Mouse (Mus musculus) c-Kit-negative CD71-positive TER-119-positive erythroid progenitor cells, embryonic 14.5 days (primary cell): ENCODE results near the gene Vhl.

Experiments used
- DNase-seq: peaks from one replicate; pipeline ENCODE4 v3.0.0-alpha.2; 2013; ENCODE audit warnings: low read depth, low spot score

The Vhl gene

GRCm38 (mm10) chr6:113624989-113625770 lies 1.4 kb downstream of the Vhl start:
- no peak for DNase-seq

DNA sequence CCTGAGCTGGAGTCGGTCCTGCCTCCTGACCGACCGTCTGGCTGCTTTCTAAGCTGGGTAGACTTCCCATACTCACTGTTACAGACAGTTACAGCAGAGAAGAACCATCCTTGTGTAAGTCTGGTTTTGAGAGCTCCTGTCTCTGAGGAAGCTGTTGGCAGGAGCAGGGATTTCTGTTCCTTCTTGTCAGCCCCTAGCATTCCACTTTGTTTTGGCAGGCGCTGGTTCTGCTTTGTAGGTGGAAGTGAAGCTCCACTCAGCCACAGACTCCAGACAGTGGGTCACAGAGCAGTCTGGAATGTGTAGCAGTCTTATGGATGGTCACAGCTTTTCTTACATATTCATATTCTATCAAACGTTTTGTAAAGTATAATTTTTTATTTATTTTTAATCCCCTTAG lies 6.6 kb downstream of the Vhl start:
- no peak for DNase-seq

DNA sequence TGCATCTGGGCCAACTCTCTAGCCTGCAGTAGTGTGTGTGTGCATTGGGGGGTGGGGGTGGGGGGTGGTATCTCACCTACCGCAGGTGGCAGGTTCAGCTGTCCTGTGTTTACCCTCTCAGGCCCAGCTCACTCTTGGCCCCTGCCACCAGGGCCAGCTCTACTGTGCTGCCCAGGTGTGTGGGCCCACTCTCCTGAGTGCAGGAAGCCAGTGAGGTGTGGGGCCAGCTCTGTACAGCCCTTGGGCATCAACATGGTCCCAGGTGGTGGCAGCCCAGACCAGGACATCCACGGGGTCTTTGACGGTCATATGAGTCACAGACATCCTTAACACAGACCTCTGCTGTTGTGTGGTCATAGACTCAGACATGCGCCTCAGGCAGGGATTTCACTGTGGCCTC lies 9.1 kb downstream of the Vhl start:
- no peak for DNase-seq

GRCm38 (mm10) chr6:113638302-113639040 lies 14.7 kb downstream of the Vhl start, which contains the start of gene Irak2:
TSS of gene Irak2 (plus strand) at chr6:113638467.
- peak; percentile 75 for DNase-seq

DNA sequence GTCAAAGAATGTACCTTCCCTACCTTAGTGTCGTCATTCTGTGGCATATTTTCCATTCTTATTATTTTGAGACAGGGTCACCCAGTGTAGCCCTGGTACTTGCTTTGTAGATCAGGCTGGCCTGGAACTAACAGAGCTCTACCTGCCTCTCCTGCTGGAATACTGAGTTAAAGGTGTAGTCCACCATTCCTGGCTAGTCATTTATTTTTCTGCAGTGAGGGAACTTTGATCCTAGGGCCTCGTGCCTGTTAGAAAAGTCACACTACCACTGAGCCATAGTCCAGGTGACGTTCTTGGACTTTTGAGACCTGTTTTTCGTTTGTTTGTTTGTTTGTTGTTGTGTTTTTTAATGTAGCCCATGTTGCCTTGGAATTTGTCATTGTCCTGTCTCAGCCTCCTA lies 15.4 kb downstream of the Vhl start:
- DNase-seq: no peak

GRCm38 (mm10) chr6:113642605-113643004 lies 18.8 kb downstream of the Vhl start:
- DNase-seq: no peak

GRCm38 (mm10) chr6:113643021-113643420 lies 19.3 kb downstream of the Vhl start:
- DNase-seq: no peak

DNA sequence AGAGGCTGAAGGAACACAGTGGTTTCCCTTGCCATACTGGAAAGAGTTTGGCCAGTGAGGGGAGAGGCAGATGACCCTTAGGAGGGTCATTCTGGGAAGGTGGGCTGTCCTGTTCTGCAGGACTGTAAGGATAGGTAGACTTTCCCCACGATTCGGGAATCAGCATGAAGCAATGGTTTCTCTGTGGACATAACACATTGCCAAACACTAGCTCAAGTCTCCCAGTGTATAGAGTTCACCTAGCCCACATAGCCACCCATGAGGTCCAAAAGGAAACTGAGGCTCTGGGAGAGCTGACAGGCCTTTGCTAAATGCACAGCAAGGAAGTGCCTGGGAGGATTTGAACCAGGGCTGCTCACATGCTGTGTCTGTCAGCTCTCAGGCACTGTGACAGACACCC lies 20.2 kb downstream of the Vhl start:
- DNase-seq: no peak

DNA sequence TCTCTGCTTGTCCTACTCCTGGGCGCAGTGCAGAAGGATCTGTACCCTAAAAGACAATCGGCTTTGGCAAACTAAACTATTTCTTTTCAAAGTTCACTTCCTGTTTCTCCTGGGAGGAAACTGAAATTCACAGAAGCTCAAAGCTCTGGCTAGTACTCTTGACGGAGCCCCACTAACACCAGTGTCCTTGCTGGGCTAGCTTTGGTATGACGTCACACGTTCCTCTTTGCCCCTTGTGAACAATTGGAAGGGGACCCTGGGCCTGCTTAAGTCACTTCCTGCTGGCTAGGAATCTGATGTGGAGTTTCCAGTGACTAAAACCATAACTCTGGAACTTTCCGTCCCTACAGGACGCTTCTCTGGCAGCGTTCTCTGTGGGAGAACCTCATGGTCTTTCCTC lies 21.0 kb downstream of the Vhl start:
- no peak for DNase-seq

DNA sequence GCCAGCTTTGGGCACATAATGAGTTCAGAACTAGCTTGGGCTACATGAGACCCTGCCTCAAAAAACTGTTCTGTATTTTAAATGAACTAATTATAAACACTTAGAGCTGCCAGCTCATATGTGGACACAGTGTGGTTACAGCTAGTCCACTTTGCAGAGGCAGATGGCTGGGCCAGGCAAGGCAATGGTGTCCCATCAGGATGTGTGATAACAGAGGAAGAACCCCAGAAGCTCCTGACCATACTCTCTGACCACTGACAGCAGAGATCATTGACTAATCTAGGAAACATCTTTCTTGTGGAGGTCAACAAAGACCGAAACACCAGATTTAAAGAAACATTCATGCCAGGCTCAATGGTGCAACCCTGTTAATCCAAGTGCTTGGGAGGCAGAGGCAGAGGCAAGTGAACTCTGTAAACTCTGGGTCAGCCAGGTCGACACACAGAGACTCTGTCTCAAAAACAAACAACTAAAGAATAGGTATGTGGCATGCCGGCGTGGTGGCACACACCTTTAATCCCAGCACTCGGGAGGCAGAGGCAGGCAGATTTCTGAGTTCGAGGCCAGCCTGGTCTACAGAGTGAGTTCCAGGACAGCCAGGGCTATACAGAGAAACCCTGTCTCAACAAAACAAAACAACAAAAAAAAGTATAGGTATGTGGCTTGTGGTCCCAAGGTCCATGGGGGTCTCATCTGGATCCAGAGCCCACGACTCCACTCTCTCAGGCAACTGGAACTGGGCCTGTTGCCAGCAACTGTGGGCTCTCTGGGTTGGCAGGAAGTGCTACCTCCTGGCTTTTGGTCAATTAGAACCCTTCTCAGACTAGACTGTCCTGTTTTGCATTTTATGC lies 25.8 kb downstream of the Vhl start:
- no peak for DNase-seq

DNA sequence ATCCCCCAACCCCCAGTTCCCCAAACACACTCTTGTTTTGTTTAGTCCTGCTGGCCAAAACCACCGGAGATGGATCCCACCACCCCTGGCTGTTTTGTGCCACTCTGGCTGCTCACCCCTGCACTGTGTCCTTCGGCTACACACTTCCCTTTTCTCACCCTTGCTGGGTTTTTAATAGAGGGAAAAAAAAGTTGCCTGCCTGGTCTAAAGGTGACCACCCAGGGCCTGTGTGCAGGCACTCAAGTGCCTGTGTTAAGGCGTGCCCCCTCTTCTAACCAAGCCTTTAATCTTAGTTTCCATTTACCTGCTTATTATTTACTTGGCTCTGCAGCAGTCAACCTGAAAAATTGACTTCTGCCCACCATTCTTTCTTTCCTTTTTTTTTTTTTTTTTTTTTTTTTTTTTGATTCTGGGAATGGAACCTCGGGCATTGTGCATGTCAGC lies 26.5 kb downstream of the Vhl start:
- DNase-seq: no peak

DNA sequence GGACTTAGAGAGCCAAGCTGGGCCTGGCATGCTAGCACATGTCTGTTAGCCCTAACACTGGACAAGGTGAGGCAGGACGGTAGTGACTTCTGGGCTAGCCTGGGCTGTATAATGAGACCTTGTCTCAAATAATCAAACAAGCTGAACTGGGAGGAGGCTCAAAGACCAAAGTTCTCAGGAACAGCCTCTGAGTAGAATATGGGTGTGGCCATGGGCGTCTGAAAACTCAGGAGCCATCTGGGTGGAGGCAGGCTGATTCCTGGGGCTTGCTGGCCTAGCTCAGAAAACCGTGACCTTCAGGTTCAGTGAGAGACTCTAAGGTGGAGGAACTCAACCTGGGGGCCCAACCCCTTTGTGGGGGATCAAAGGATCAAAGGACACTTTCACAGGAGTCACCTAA lies 27.9 kb downstream of the Vhl start:
- DNase-seq: peak; percentile 38

DNA sequence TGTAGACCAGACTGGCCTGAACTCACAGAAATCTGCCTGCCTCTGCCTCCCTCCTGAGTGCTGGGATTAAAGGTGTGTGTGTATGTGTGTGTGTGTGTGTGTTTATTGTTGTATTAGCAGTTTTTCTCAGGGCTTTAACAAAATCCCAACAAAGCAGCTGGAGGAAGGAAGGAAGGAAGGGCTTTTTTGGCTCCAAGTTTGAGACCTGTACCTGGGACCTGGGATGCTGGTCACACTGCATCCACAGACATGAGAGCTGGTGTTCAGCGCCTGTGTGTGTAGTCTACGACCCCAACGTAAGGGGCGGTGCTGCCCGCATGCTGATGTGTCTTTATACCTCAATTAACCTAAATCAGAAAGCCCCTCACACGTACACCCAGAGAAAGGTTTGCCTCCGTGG lies 29.8 kb downstream of the Vhl start:
- no peak for DNase-seq

DNA sequence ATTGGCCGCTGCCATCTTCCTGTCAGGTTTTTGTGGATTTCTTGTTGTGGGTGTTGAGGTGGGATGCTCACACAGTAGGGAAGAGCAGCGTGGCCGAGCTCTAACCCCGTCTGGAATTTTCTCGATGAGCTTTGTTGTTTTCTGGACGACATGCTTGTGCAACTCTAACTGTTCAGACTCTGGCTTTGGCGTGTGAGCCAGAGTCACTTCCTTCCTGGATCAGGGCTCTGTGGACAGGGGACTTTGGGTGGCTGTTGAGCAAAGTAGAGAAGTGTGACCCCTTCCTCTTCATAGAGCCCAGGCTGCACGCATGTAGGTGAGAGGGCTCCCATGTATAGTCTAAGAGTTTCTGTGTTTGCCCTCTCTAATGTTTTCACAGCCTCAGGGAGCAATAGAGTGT lies 30.3 kb downstream of the Vhl start:
- DNase-seq: no peak

- no peak for DNase-seq
Observed at GRCm38 (mm10) chr6:113654753-113655397, 31.1 kb downstream of the Vhl start.

- no peak for DNase-seq
Observed at GRCm38 (mm10) chr6:113655475-113655874, 31.7 kb downstream of the Vhl start.

DNA sequence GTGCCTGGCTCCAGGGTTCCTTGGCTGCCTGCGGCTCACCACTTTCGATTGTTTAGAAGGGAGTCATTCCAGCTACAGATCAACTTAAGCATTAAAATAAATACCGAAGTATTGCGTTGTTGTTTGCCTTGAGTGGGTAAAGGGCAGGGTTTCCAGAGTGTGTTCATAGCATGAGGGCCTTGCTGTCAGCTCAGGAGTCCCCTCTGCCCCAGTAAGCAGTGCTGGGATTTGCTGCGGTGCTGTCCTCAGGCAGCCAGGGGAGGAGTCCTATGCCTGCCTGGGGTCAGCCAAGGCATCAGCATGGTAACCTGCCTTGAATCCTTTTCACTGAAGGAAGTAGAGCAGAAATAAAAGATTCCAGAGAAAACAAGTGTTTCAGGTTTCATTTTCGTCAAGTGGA lies 33.1 kb downstream of the Vhl start:
- no peak for DNase-seq

GRCm38 (mm10) chr6:113658226-113658625 lies 34.5 kb downstream of the Vhl start:
- DNase-seq: no peak

GRCm38 (mm10) chr6:113659648-113660491 lies 36.1 kb downstream of the Vhl start:
- DNase-seq: no peak

DNA sequence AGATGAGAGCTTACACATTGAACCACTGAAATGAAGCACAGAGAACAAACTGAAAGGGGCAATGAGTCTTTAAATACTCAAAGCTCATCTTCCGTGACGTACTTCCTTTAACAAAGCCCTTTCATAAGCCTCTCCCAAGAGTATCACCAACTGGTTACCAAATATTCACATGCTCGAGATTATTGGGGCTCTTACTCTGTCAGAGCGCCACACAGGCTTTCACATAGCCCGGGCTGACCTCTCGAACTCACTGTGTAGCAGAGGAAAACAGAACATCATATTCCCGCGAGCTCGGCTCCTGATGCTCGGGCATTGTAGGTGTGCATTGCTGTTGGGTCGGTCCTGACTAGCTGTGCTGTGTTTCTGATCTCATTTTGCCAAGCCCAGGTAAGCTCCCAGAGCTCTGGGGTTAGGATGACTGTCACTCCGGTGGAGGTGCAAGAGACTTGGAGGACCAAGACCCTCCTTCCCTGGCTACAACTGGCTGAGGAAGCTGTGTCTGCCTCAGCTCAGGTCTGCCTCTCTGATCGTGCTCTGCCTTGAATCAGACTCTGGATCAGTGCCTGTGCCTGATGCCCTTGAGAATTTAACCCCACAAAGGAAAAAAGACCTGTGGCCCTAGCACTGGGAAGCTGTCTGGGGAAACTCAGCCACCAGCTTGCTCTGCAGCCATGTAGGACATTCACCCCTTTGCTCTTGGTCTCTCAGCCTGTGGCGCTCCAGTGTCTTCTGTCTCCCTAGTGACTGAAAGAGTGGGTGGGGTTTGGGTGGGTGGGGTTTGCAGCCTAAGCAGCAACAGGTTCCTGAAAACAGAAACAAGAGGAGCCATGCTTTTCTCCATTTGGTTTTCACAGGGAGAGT lies 37.0 kb downstream of the Vhl start:
- DNase-seq: no peak
